Mouse (Mus musculus) lung, adult 2 months (tissue): Measurements from ENCODE around the gene Scml4. TPM values are rescaled to one million over a fixed set of nuclear protein-coding genes. Genes with fewer than 3 reads are reported as not detected.

Experiments used
- DNase-seq: peaks from one replicate; pipeline ENCODE4 v3.0.0; 2022
- H3K4me1 ChIP-seq: fragments of 200-500 bp; 2 replicates; pipeline ENCODE4 v1.6.1; 2011; ENCODE audit warnings: low read length; ENCODE audit not compliant: control insufficient read depth, insufficient read depth
- H3K4me3 ChIP-seq: fragments of 200-500 bp; replicated peaks from 2 replicates; pipeline ENCODE3; 2011; ENCODE audit warnings: low read depth, mild to moderate bottlenecking, control low read depth, low read length; ENCODE audit errors: extremely low read depth
- CTCF ChIP-seq: fragments of 200-500 bp; IDR thresholded peaks from 2 replicates; pipeline ENCODE4 v1.5.1; 2011; ENCODE audit warnings: mild to moderate bottlenecking, low read length, control low read depth; ENCODE audit not compliant: insufficient read depth
- POLR2A ChIP-seq: fragments of 200-500 bp; IDR thresholded peaks from 2 replicates; pipeline ENCODE4 v1.6.1; 2011; ENCODE audit warnings: low read depth, mild to moderate bottlenecking, control low read depth, low read length, borderline replicate concordance; ENCODE audit errors: extremely low read depth
- WGBS: fragments of 180-500 bp; shearing (Covaris S2); methylation state at CpG from one replicate; pipeline ENCODE4 v1.1.7; 2018; 5-methylcytosine and 5-hydroxymethylcytosine counted together
- polyA plus RNA-seq: library from polyadenylated mRNA; depleted of rRNA; stranded (reverse); fragments of >200 nt; gene quantifications from 2 replicates; pipeline ENCODE4 v1.2.3, GENCODE M21; 2012

The Scml4 gene
- polyA plus RNA-seq, 1 experiment, result 3.1 TPM

DNA sequence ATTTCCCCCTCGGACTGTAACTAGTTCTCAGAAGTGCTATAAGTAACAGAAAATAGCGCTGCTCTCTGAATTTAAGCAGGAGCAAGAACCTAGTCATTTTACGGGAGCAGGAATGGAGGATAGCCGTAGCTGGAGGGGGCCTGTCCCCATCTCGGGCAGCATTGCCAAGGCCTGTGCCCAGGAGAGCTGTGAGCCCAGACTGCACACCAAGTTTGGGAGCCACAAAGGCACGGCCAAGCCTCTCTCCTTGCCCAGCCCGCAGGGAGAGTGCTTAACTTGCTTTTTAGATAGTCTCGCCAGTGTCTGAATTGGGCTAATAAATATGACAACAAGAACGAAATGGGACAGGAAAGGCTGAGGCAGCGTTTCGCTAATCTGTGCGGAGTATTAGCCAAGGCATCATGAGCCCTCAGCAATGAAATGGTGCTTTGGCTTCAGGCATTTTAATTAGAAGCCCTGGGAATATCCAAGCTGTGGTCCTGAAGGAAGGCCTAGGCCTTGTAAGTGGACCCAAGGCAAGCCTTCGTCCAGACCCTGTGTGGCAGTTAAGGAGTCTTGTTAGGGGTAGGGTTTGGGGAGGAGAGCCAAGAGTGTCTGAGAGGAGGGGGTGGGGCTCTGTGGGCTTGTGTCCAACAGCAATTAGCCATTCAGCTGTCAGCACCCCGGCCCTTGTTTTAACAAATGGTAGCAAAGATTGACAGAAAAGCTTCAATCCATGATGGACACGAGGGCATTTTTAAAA is 12.3 kb downstream of the Scml4 start:
- no peak for TF ChIP-seq POLR2A
- TF ChIP-seq CTCF, result no peak
- no peak for DNase-seq
- peaks cover 5% of the 10 kb centered on the region; the same call in 1 of the 2 replicates for H3K4me1 ChIP-seq
- no peak overlapping the region for H3K4me3 ChIP-seq
- 83% methylated on average over 15 of the region's 15 CpGs for WGBS

DNA sequence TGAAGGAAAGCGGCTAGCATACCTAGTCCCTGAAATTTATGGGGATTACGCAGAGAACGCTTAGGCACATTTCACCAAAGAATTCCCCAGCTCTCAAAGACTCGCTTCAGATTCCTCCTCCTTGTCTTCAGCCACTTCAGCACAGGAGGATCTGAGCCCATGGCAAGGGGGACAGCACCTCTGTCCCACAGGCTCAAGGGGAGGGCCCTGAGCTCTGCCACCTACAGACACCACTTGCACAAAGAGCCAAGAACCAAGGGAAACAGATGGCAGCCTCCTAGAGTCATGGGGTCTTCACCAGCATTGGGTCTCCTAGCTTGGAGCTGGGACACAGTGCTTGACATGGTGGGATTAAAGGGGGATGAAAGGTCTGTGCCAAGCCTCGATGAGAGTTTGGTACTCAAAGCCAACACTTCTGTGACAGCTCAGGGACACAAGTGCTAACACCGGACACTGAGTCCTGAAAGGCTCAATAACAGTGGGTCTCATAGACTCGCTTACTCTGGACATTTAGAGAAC is 13.0 kb downstream of the Scml4 start:
- WGBS, result 93% methylated on average over 7 of the region's 7 CpGs
- TF ChIP-seq CTCF (no peak), POLR2A (no peak)
- DNase-seq, result no peak
- H3K4me1 ChIP-seq, result peaks cover 5% of the 10 kb centered on the region; the same call in 1 of the 2 replicates
- H3K4me3 ChIP-seq, result no peak overlapping the region

DNA sequence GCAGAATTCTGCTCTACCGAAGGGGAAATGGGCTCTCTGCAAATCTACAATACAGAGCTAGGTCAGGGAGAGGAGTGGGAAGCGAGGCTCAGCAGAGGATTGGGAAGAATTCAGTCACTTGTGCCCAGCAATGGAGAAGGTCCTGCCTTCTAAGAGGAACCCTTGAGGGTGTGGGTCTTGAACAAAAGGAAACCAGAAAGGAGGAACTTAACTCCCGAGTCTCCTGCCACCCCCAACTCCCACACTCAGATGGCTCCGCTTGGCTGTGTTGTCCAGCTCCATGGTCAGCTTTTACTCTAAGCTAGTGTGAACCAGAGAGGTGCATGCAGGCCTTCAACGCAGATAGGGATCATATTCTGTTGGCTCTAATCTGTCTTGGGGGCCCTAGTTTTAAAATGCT is 16.0 kb downstream of the Scml4 start:
- 66% methylated on average over 5 of the region's 5 CpGs for WGBS
- no peaks in the 10 kb centered on the region for H3K4me1 ChIP-seq
- no peak overlapping the region for H3K4me3 ChIP-seq
- DNase-seq, result no peak
- TF ChIP-seq POLR2A (no peak), CTCF (no peak)

- TF ChIP-seq CTCF (no peak), POLR2A (no peak)
- WGBS, result 51% methylated on average over 5 of the region's 5 CpGs
Measured at GRCm38 (mm10) chr10:42879269-42879681, 19.1 kb downstream of the Scml4 start.

GRCm38 (mm10) chr10:42879682-42880081 is 19.5 kb downstream of the Scml4 start:
- TF ChIP-seq CTCF, result no peak
- TF ChIP-seq POLR2A, result no peak
- H3K4me1 ChIP-seq, result no peaks in the 10 kb centered on the region
- WGBS, result 44% methylated on average over 5 of the region's 5 CpGs
- no peak for DNase-seq
- H3K4me3 ChIP-seq, result no peak overlapping the region

More at GRCm38 (mm10) chr10:42879269-42879681, 19.1 kb downstream of the Scml4 start:
- H3K4me3 ChIP-seq, result no peak overlapping the region
- H3K4me1 ChIP-seq, result no peaks in the 10 kb centered on the region
- DNase-seq, result no peak

GRCm38 (mm10) chr10:42887040-42887439 is 26.9 kb downstream of the Scml4 start:
- TF ChIP-seq CTCF (no peak), POLR2A (no peak)
- DNase-seq, result no peak
- WGBS, result 20% methylated on average over 6 of the region's 6 CpGs
- no peak overlapping the region for H3K4me3 ChIP-seq
- H3K4me1 ChIP-seq, result no peaks in the 10 kb centered on the region; the same call in 1 of the 2 replicates

DNA sequence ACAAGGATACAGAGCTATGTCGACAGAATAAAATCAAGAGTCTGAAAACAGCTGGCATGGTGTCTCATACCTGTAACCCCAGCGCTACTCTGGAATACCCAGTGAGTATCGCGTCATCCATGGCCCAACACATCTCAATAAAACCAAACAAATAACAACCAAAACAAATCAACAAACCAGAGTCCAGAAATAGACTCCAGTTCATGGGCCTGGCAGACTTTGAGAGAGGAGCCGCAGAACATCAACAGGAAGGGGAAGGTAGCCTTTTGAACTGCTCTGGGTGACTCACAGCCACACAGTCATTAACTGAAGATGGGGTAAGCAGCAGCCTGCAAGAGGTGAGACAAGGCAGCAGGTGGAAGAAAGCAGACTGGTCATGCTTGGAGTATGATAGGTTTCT is 28.1 kb downstream of the Scml4 start:
- DNase-seq, result no peak
- no peak for TF ChIP-seq CTCF
- TF ChIP-seq POLR2A, result no peak
- no peak overlapping the region for H3K4me3 ChIP-seq
- H3K4me1 ChIP-seq, result no peaks in the 10 kb centered on the region; the same call in 1 of the 2 replicates
- WGBS, result 63% methylated on average over 5 of the region's 5 CpGs

GRCm38 (mm10) chr10:42890365-42890764 is 30.2 kb downstream of the Scml4 start:
- Histone ChIP-seq H3K4me3 (no peak overlapping the region), H3K4me1 (no peaks in the 10 kb centered on the region; the same call in 1 of the 2 replicates)
- 64% methylated on average over 4 of the region's 4 CpGs for WGBS
- TF ChIP-seq CTCF, result no peak
- no peak for TF ChIP-seq POLR2A
- DNase-seq, result no peak

DNA sequence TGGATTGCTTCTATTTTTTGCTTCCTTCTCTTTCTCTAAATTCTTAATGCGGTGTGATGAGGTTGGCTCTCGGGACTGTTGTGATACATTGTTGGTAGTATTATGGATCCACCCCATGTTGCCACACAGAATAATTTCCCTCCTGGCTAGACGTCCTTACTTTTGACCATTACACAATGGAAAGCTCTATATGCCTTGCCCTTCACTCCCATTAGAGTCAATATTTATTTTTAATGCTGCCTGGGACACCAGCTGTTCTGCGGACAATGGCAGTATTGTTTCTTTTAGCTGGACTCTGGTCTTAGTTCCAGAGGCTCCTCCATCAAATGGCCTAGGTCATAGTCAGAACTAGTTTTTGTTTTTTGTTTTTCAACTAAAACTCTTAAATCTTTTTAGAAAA is 32.1 kb downstream of the Scml4 start:
- no peak for TF ChIP-seq POLR2A
- TF ChIP-seq CTCF, result no peak
- no peak for DNase-seq
- 49% methylated on average over 4 of the region's 4 CpGs for WGBS
- H3K4me1 ChIP-seq, result no peaks in the 10 kb centered on the region; the same call in 1 of the 2 replicates
- H3K4me3 ChIP-seq, result no peak overlapping the region

- no peak for DNase-seq
Measured at GRCm38 (mm10) chr10:42892987-42893386, 32.8 kb downstream of the Scml4 start.

More at GRCm38 (mm10) chr10:42892987-42893386, 32.8 kb downstream of the Scml4 start:
- no peak overlapping the region for H3K4me3 ChIP-seq
- no peaks in the 10 kb centered on the region; the same call in 1 of the 2 replicates for H3K4me1 ChIP-seq
- WGBS, result 68% methylated on average over 4 of the region's 4 CpGs
- TF ChIP-seq CTCF, result no peak
- TF ChIP-seq POLR2A, result no peak
